Mouse (Mus musculus): Measurements from ENCODE around the gene Agpat2.

Agpat2 gene

GRCm38 (mm10) chr2:26571826-26572225 is 32.4 kb downstream of the Agpat2 start:
- DNase-seq, result no peak

GRCm38 (mm10) chr2:26571400-26571799 is 32.8 kb downstream of the Agpat2 start:
- no peak for DNase-seq

GRCm38 (mm10) chr2:26570034-26570433 is 34.2 kb downstream of the Agpat2 start:
- DNase-seq, result peak; percentile 64 to 68

GRCm38 (mm10) chr2:26566221-26566620 is 38.0 kb downstream of the Agpat2 start:
- peak; percentile 75 to 81 for DNase-seq

- DNase-seq, result no peak
Measured at GRCm38 (mm10) chr2:26561351-26562016, 42.7 kb downstream of the Agpat2 start.

GRCm38 (mm10) chr2:26560506-26560905 is 43.7 kb downstream of the Agpat2 start:
- no peak for DNase-seq

- DNase-seq, result no peak
Measured at GRCm38 (mm10) chr2:26556535-26556993, 47.7 kb downstream of the Agpat2 start.

- DNase-seq, result no peak
Measured at GRCm38 (mm10) chr2:26555076-26555475, 49.1 kb downstream of the Agpat2 start.

GRCm38 (mm10) chr2:26553904-26554303 is 50.3 kb downstream of the Agpat2 start:
- no peak for DNase-seq

- peak; percentile 73 to 85 for DNase-seq
Measured at GRCm38 (mm10) chr2:26552066-26552465, 52.2 kb downstream of the Agpat2 start.

GRCm38 (mm10) chr2:26551446-26551845 is 52.8 kb downstream of the Agpat2 start:
- peak; percentile 71 to 83 for DNase-seq

- DNase-seq, result no peak
Measured at GRCm38 (mm10) chr2:26550777-26551176, 53.4 kb downstream of the Agpat2 start.

- peak; percentile 56 for DNase-seq
Measured at GRCm38 (mm10) chr2:26550205-26550604, 54.0 kb downstream of the Agpat2 start.

GRCm38 (mm10) chr2:26549801-26550200 is 54.4 kb downstream of the Agpat2 start:
- DNase-seq, result no peak

- DNase-seq, result peak; percentile 15 to 40
Measured at GRCm38 (mm10) chr2:26547481-26547880, 56.7 kb downstream of the Agpat2 start.

GRCm38 (mm10) chr2:26544265-26544664 is 60.0 kb downstream of the Agpat2 start:
- DNase-seq, result no peak

GRCm38 (mm10) chr2:26543768-26544167 is 60.4 kb downstream of the Agpat2 start:
- DNase-seq, result no peak

GRCm38 (mm10) chr2:26543155-26543554 is 61.1 kb downstream of the Agpat2 start:
- no peak for DNase-seq

Measured in thymus, postnatal 36 days (tissue).